ENCODE assay signal across 9 mouse cellular contexts in genomic region chr10:93485055-93485691, GRCm38 (mm10). TPM values are rescaled to one million over a fixed set of nuclear protein-coding genes. Genes with fewer than 3 reads are reported as not detected.
A peak's percentile ranks its signal among the peaks of the same experiment; 100 is the strongest.
DNase-seq lines count a peak whose midpoint lies in the region; ATAC-seq lines count a peak whose summit lies in the region.
"Had no signal": no experiment of that assay in that cellular context is flagged by ENCODE, and none has a peak within 500 bp of the region (broad histone marks: within the 10 kb centered on the region; RNA-seq: fewer than 3 reads in every experiment).

No protein-coding gene starts in this region.

- H3K4me2 ChIP-seq in intestine, embryonic 15.5 days (replicated peaks), result no peak overlapping the region
- no peak overlapping the region for H3K4me2 ChIP-seq in liver, embryonic 16.5 days (ENCODE audit: low read depth, low read length)

- no peak overlapping the region for H3K4me3 ChIP-seq in intestine, embryonic 15.5 days (replicated peaks)
- H3K4me3 ChIP-seq in liver, embryonic 16.5 days (ENCODE audit: low read depth, low read length), result no peak overlapping the region

- H3K27me3 ChIP-seq in intestine, embryonic 15.5 days (replicated peaks), result no peaks in the 10 kb centered on the region
- no peaks in the 10 kb centered on the region for H3K27me3 ChIP-seq in liver, embryonic 16.5 days (ENCODE audit: control insufficient read depth, insufficient read depth, low read depth, low read length)

- intact Hi-C loops in left cerebral cortex, postnatal 14 days (cut with DNase I), result no loop called here

- H3K9me3 ChIP-seq in intestine, embryonic 15.5 days, result no peaks in the 10 kb centered on the region
- no peaks in the 10 kb centered on the region for H3K9me3 ChIP-seq in liver, embryonic 16.5 days (replicated peaks; ENCODE audit: control insufficient read depth, low read length)

- DNase-seq in left cerebral cortex, adult 18-20 months (ENCODE audit: low spot score in 2 of 2), result peak; percentile 17 to 58
- no peak for DNase-seq in left cerebral cortex, adult 8-10 months (ENCODE audit: low spot score in 2 of 2)
- DNase-seq in T-cell, adult 2 months (ENCODE audit: low spot score), result peak; percentile 34
- peak; percentile 77 to 83 for DNase-seq in cerebellum, postnatal 10 days
- peak; percentile 25 to 78 for DNase-seq in spleen, postnatal 4 days (ENCODE audit: low spot score in 2 of 2)
- no peak for DNase-seq in left cerebral cortex, postnatal 14 days (ENCODE audit: low spot score in 2 of 2)

- H3K36me3 ChIP-seq in intestine, embryonic 15.5 days, result peaks cover 24% of the 10 kb centered on the region
- peaks cover 19% of the 10 kb centered on the region for H3K36me3 ChIP-seq in liver, embryonic 16.5 days (ENCODE audit: control insufficient read depth, insufficient read depth)

- H3K27ac ChIP-seq in intestine, embryonic 15.5 days, result no peak overlapping the region
- H3K27ac ChIP-seq in liver, embryonic 16.5 days (ENCODE audit: low read length), result no peak overlapping the region

- 78% methylated on average over 8 of the region's 8 CpGs for whole genome bisulfite sequencing in intestine, embryonic 15.5 days
- 67% methylated on average over 8 of the region's 8 CpGs for WGBS in liver, embryonic 16.5 days (ENCODE audit: insufficient replicate concordance)

- H3K4me1 ChIP-seq in intestine, embryonic 15.5 days (replicated peaks), result 0 out of 2 replicates have a peak, but pooled peaks cover 3% of the 10 kb centered on the region
- peaks cover 12% of the 10 kb centered on the region for H3K4me1 ChIP-seq in liver, embryonic 16.5 days (ENCODE audit: control insufficient read depth, low read depth, low read length)

- no peak overlapping the region for H3K9ac ChIP-seq in intestine, embryonic 15.5 days
- no peak overlapping the region for H3K9ac ChIP-seq in liver, embryonic 16.5 days (ENCODE audit: low read depth, low read length)

- peak; percentile 65 for ATAC-seq in intestine, embryonic 15.5 days
- peak; percentile 28 for ATAC-seq in liver, embryonic 16.5 days (ENCODE audit: low read depth)

RNA-seq across cellular contexts. Expression of gene Hal, which starts 3.4 kb away (rescaled TPM):
- not detected for total RNA-seq in left cerebral cortex, adult 18-20 months (2021)
- total RNA-seq in left cerebral cortex, adult 8-10 months (2022), result under 1 TPM in 2 of 4 experiments, not detected in 2; 0.27 to 0.34 TPM
- 0.52 and 0.84 TPM in 2 replicates for polyA plus RNA-seq in intestine, embryonic 15.5 days (2015; fragmentation: Nextera tagmentation; extraction: Ambion mirVana)
- 9.7 and 10.0 TPM in 2 replicates for polyA plus RNA-seq in liver, embryonic 16.5 days (2015; fragmentation: Nextera tagmentation; extraction: Ambion mirVana)
- under 1 TPM; 0.15 to 0.35 TPM for total RNA-seq in left cerebral cortex, postnatal 14 days (2021)

RNA-seq across cellular contexts. Expression of gene Lta4h, which starts 32.0 kb away (rescaled TPM):
- total RNA-seq in left cerebral cortex, adult 18-20 months (2021), result 10 to 100 TPM; 58.3 to 64.0 TPM
- 10 to 100 TPM; 59.6 to 70.9 (median 63.2) TPM for total RNA-seq in left cerebral cortex, adult 8-10 months (2022)
- polyA plus RNA-seq in intestine, embryonic 15.5 days (2015; fragmentation: Nextera tagmentation; extraction: Ambion mirVana), result 299 and 320 TPM in 2 replicates
- polyA plus RNA-seq in liver, embryonic 16.5 days (2015; fragmentation: Nextera tagmentation; extraction: Ambion mirVana), result 79.5 and 80.1 TPM in 2 replicates
- 10 to 100 TPM; 63.0 to 66.9 TPM for total RNA-seq in left cerebral cortex, postnatal 14 days (2021)

RNA-seq across cellular contexts. Expression of gene Amdhd1, which starts 54.7 kb away (rescaled TPM):
- total RNA-seq in left cerebral cortex, adult 18-20 months (2021), result under 1 TPM; 0.40 to 0.67 TPM
- under 1 TPM; 0.15 to 0.75 (median 0.35) TPM for total RNA-seq in left cerebral cortex, adult 8-10 months (2022)
- polyA plus RNA-seq in intestine, embryonic 15.5 days (2015; fragmentation: Nextera tagmentation; extraction: Ambion mirVana), result 0.85 and 1.2 TPM in 2 replicates
- 22.6 and 23.3 TPM in 2 replicates for polyA plus RNA-seq in liver, embryonic 16.5 days (2015; fragmentation: Nextera tagmentation; extraction: Ambion mirVana)
- 1 to 10 TPM; 1.4 to 1.9 TPM for total RNA-seq in left cerebral cortex, postnatal 14 days (2021)
- total RNA-seq: neutrophil, adult 5-6 weeks had no signal

RNA-seq across cellular contexts. Expression of gene Ccdc38, which starts 55.3 kb away (rescaled TPM):
- total RNA-seq in left cerebral cortex, adult 18-20 months (2021), result not detected
- not detected for total RNA-seq in left cerebral cortex, adult 8-10 months (2022)
- 0.29 and 0.33 TPM in 2 replicates for polyA plus RNA-seq in intestine, embryonic 15.5 days (2015; fragmentation: Nextera tagmentation; extraction: Ambion mirVana)
- 0.04 and 0.11 TPM in 2 replicates for polyA plus RNA-seq in liver, embryonic 16.5 days (2015; fragmentation: Nextera tagmentation; extraction: Ambion mirVana)
- total RNA-seq in left cerebral cortex, postnatal 14 days (2021), result under 1 TPM in 1 of 2 experiments, not detected in 1; 0.08 TPM
- total RNA-seq: neutrophil, adult 5-6 weeks had no signal

Comparison
In these comparisons a context has a peak if more than half of its experiments do, and no peak if none do; other contexts are left out.
1. DNase-seq: peak in left cerebral cortex, adult 18-20 months (2 of 2), T-cell, adult 2 months (single experiment), cerebellum, postnatal 10 days (2 of 2) and spleen, postnatal 4 days (2 of 2); none in left cerebral cortex, adult 8-10 months (0 of 2) and left cerebral cortex, postnatal 14 days (0 of 2).